Mouse (Mus musculus): ENCODE results near the gene Impg1.
A peak's percentile ranks its signal among the peaks of the same experiment; 100 is the strongest.

Gene Impg1

DNA sequence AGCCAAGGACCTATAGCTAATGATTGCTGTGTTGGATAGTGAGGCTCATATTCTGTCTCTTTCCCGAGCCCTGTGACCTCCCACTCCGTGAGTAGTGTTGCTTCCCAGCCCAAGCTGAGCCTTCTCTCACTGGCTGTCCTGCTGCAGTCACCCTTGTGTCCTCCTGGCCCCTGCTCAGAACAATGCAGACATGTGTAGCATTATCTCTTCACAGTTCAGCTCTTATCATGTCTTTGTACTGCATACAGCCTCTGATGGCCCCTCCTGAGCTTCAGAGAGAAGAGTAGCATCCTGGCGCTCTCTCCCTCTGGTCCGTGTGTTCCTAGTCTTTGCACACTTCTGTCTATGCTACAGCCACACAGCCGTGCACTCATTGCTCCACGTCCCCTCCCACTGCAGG is 187.5 kb downstream of the Impg1 start:
- no peak for DNase-seq

DNA sequence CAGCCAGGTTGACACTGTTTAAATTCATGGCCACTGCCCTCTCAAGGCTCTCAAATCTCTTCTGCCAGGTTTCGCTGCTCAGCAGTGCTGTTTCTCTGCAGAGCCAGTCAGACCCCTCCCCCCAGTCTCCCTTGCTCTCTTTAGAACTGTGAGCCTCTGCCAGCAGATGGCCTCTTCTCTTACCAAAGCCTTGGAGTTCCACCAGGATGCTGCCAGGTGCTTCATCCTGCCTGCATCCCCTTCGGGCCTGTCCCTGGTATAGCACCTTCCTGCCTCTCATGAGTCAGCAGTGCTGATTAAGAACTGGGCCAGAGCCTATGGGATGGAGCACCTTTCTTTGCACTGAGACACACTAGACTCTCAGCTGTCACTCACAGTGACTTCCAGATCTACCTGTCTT is 188.1 kb downstream of the Impg1 start:
- no peak for DNase-seq

- DNase-seq = no peak
Observed at GRCm38 (mm10) chr9:80275772-80276134, 189.5 kb downstream of the Impg1 start.

GRCm38 (mm10) chr9:80275053-80275771 is 190.1 kb downstream of the Impg1 start:
- DNase-seq = no peak

DNA sequence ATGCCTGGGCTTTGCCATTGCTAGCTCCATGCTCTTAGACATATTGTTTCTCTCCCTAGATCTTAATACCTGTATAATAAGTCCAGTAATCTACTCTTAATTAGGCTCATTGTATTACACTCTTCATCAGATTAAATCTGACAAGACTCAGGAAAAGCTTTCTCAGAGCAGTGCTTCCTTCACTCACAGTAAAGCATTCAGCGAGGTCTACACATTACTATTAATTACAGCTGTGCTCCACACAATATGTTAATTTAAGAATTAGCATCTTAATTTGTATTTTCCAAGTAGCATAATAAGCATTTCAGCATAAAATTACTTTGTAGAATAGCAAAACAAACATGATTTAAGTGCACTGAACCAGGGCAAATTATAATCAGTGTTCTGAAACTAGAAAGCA is 192.3 kb downstream of the Impg1 start:
- DNase-seq = no peak

DNA sequence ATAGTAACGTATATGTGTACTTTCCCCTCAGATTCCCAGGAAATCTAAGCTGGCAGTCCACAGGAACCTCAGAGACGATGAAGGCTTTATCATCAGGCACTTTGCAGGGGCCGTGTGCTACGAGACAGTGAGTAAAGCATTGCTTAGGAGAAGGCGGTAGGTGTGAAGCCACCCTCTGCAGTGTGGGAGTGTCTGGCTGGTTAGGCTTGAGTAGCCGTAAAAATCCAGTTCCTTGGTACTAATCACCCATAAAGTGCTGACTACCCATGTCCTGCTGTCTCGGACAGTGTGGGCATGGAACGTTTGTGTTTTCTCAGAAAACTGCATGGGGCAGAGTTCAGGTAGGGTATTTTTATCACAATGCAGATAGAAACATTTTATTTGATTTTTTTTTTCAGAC is 195.7 kb downstream of the Impg1 start:
- peak; percentile 46 for DNase-seq

- no peak for DNase-seq
Observed at GRCm38 (mm10) chr9:80266507-80266906, 198.8 kb downstream of the Impg1 start.

DNA sequence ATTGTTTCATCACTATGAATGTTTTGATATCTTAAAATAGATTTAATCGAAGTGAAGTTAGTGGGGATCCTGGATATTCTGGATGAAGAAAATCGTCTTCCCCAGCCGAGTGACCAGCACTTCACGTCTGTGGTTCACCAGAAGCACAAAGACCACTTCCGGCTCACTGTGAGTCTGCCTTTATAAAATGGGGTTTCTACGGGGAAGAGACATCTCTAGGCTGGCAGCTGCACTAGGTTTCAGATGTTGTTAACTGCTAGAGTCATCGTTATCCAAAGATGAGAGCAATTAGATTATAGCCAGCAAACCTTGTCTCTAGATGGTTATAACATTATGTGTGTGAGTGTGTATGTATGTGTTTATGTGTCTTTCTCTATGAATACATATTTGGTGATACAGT is 199.2 kb downstream of the Impg1 start:
- no peak for DNase-seq

Data from kidney, postnatal 10 days (tissue).